Mouse (Mus musculus) right cerebral cortex, postnatal 36 days (tissue): Measurements from ENCODE around the gene Slc41a2.

Experiments used
- DNase-seq, 2 experiments: peaks; one replicate each; pipeline ENCODE4 v3.0.0; 2022; ENCODE audit warnings: low spot score in 2 of 2, mixed read lengths in 1 of 2

The Slc41a2 gene

GRCm38 (mm10) chr10:83186167-83186566, 151.5 kb downstream of the Slc41a2 start:
- no peak for DNase-seq

- no peak for DNase-seq
Observed at GRCm38 (mm10) chr10:83185121-83185520, 152.6 kb downstream of the Slc41a2 start.

DNA sequence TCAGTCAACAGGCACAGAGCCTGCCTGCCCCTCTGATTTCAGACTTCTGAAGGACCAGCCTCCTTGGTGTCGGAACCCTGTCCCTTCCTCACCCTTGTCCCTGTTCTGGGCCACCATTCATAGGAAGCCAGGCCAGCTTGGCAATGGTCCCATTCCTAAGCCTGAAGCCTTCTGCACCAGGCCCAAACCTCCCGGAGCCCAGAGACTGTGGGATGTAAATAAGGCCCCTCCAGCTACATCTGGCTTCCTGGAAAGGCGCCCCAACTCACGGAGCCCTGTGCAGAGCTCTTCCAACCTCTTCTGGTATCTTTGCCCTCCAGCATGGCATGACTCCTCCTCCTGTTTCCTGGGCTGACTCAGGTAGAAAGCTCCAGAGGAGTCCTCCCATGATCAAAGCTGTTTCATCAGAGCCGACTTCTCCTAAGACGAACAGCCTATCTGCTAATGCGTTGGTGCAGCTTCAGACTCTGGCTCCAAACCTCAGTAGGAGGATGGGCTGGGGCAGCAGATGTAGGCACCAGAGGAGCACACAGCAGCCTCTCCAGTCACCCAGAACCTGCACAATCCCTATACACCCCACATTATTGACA, 153.1 kb downstream of the Slc41a2 start:
- DNase-seq = no peak

DNA sequence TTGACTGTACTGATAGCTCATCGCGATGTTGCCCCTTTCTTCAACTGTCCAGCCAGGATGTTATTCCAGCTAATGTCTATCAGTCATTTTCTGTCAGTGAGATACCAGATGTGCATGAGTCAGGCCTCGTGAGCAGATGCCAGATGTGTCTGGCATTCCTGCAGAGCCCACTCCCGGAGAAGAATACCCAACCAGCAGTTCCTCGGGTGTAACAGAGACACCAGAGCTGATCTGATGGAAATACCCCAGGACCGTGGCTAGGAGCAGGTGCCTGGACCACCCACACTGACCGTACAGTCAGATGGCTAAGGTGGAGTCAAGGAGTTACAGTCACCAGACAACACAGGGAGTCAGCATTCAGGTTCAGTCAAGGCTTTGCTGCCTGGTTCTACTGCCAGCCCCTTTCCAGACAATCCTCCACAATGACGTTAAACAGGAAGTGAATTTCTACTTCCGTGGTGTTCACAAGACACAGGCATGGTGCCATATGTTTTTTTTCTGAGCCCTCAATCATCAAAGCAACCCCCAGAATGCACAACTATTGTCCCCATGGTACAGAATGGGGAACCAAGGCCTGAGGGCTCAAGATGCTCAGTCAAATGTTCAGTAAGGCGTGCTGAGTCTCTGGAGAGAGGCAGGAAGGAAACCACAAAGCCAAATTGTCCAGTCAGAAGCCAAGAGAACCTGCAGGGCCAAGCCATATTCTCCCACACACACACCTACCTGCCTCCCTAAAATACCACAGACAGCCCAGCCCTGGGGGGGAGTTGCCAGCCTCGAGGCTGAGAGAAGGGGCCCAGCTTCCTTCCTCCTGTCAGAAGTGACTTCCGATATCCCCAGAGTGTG, 153.8 kb downstream of the Slc41a2 start:
- DNase-seq = no peak

DNA sequence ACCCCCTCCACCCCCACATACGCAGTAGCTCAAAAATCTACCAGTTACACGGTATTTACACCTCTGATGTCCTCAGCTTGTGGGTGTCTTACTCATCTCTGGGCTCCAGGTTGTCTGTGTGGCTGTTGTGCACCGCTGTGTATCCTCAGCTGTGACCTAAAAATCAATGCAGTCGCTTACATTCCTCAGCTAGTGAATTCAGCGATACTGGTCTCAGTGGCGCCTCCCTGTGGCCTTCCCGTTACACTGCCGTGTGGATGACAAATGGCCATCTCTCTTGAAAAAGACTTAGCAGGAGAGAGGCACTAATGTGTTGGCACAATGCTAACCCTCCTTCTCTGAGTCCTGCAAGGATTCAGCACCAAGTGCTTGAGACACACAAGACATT, 155.1 kb downstream of the Slc41a2 start:
- DNase-seq = peak; percentile 64 to 66

GRCm38 (mm10) chr10:83181831-83182572, 155.7 kb downstream of the Slc41a2 start:
- peak; percentile 39 to 44 for DNase-seq
